Mouse (Mus musculus): ENCODE measurements around the gene Rnasek. TPM values are rescaled to one million over a fixed set of nuclear protein-coding genes. Genes with fewer than 3 reads are reported as not detected.

The Rnasek gene
- total RNA-seq, 2 experiments from 2014 or later: 96.0 to 96.9 TPM

- intact Hi-C loops (cut with DNase I; ENCODE audit: low total_unique reads): no loop called here
Measured at GRCm38 (mm10) chr11:70199107-70199506, 40.5 kb downstream of the Rnasek start.

GRCm38 (mm10) chr11:70198332-70198731, 41.3 kb downstream of the Rnasek start:
- intact Hi-C loops (cut with DNase I; ENCODE audit: low total_unique reads): no loop called here
- no peak for DNase-seq

More at GRCm38 (mm10) chr11:70199107-70199506, 40.5 kb downstream of the Rnasek start:
- no peak for DNase-seq

- intact Hi-C loops (cut with DNase I; ENCODE audit: low total_unique reads): no loop called here
Measured at GRCm38 (mm10) chr11:70193354-70194285, 46.0 kb downstream of the Rnasek start.

GRCm38 (mm10) chr11:70192157-70192556, 47.5 kb downstream of the Rnasek start:
- intact Hi-C loops (cut with DNase I; ENCODE audit: low total_unique reads): no loop called here

More at GRCm38 (mm10) chr11:70193354-70194285, 46.0 kb downstream of the Rnasek start:
- DNase-seq: no peak

GRCm38 (mm10) chr11:70191188-70191587, 48.5 kb downstream of the Rnasek start:
- intact Hi-C loops (cut with DNase I; ENCODE audit: low total_unique reads): no loop called here
- no peak for DNase-seq

More at GRCm38 (mm10) chr11:70192157-70192556, 47.5 kb downstream of the Rnasek start:
- no peak for DNase-seq

- intact Hi-C loops (cut with DNase I; ENCODE audit: low total_unique reads): no loop called here
- no peak for DNase-seq
Measured at GRCm38 (mm10) chr11:70189319-70190134, 50.1 kb downstream of the Rnasek start.

Small RNA genes lying within 50 kb of the gene (microRNA-seq; reads per million reads assigned to microRNA genes)
- 3,028 to 10,650 reads per million in 2 experiments for gene Mir195a
- gene Mir497: 0 reads per million in 2 experiments
- gene Mir497b: 0 reads per million in 2 experiments

Other genes with a start within 250 kb of the Rnasek start
- gene Gabarap, start 248.7 kb downstream of the Rnasek start, total RNA-seq (2021): 100 to 1,000 TPM; 170 to 180 TPM
- 10 to 100 TPM; 20.4 to 20.7 TPM for gene Phf23, start 244.1 kb downstream of the Rnasek start, total RNA-seq (2021)
- 1 to 10 TPM; 5.1 to 7.8 TPM for gene Dvl2, start 239.2 kb downstream of the Rnasek start, total RNA-seq (2021)
- gene Acadvl, start 224.4 kb downstream of the Rnasek start, total RNA-seq (2021): 100 to 1,000 TPM; 266 to 408 TPM
- 1 to 10 TPM; 8.7 to 9.2 TPM for gene Dlg4, start 222.9 kb downstream of the Rnasek start, total RNA-seq (2021)
- not detected for gene Asgr1, start 185.8 kb downstream of the Rnasek start, total RNA-seq (2021)
- gene Asgr2, start 147.2 kb downstream of the Rnasek start, total RNA-seq (2021): not detected
- gene Mgl2, start 109.5 kb downstream of the Rnasek start, total RNA-seq (2021): 1 to 10 TPM; 1.9 to 3.1 TPM
- gene Clec10a, start 83.6 kb downstream of the Rnasek start, total RNA-seq (2021): 1 to 10 TPM; 1.8 to 3.1 TPM
- under 1 TPM in 1 of 2 experiments, not detected in 1; 0.22 TPM for gene Slc16a11, start 27.1 kb downstream of the Rnasek start, total RNA-seq (2021)
- gene Slc16a13, start 18.8 kb downstream of the Rnasek start, total RNA-seq (2021): 1 to 10 TPM in 1 of 2 experiments, under 1 TPM in 1; 0.53 to 1.5 TPM
- gene Bcl6b, start 10.0 kb downstream of the Rnasek start, total RNA-seq (2021): 10 to 100 TPM; 12.4 to 13.7 TPM
- gene 0610010K14Rik, start 1.9 kb downstream of the Rnasek start, total RNA-seq (2021): 10 to 100 TPM; 29.7 to 37.4 TPM
- 1 to 10 TPM; 2.6 to 2.7 TPM for gene Gm21988, start within 50 bp of the Rnasek start, total RNA-seq (2021)
- 1 to 10 TPM in 1 of 2 experiments, under 1 TPM in 1; 1.00 to 1.2 TPM for gene Alox12, start 15.5 kb upstream of the Rnasek start, total RNA-seq (2021)
- under 1 TPM in 1 of 2 experiments, not detected in 1; 0.09 TPM for gene Alox12e, start 82.8 kb upstream of the Rnasek start, total RNA-seq (2021)
- not detected for gene Alox15, start 112.2 kb upstream of the Rnasek start, total RNA-seq (2021)
- 10 to 100 TPM; 14.9 to 18.6 TPM for gene Pelp1, start 170.2 kb upstream of the Rnasek start, total RNA-seq (2021)
- gene Arrb2, start 192.8 kb upstream of the Rnasek start, total RNA-seq (2021): 1 to 10 TPM; 8.3 to 9.7 TPM
- 1 to 10 TPM; 6.2 to 6.5 TPM for gene Med11, start 212.1 kb upstream of the Rnasek start, total RNA-seq (2021)
- gene Zmynd15, start 219.6 kb upstream of the Rnasek start, total RNA-seq (2021): under 1 TPM; 0.31 to 0.84 TPM
- gene Cxcl16, start 220.1 kb upstream of the Rnasek start, total RNA-seq (2021): 1 to 10 TPM; 2.6 to 3.1 TPM

All from gastrocnemius, postnatal 14 days (tissue).